Mouse (Mus musculus) macrophage (primary cell): Measurements from ENCODE around the gene Arhgap25. TPM values are rescaled to one million over a fixed set of nuclear protein-coding genes. Genes with fewer than 3 reads are reported as not detected.
"Not testable (repeated sequence)": the region's sequence is repeated elsewhere in the genome, so short reads cannot be mapped to it uniquely, and the experiment has no call there.

Experiments used
- H3K27ac ChIP-seq: fragments of 350-480 bp; formaldehyde crosslinking; 2 replicates; pipeline ENCODE4 v1.9.0; 2021
- H3K36me3 ChIP-seq: fragments of 350-480 bp; formaldehyde crosslinking; 2 replicates; pipeline ENCODE4 v1.9.0; 2021; ENCODE audit errors: inconsistent target
- H3K4me3 ChIP-seq: fragments of 350-480 bp; formaldehyde crosslinking; 2 replicates; pipeline ENCODE4 v1.9.0; 2021; ENCODE audit errors: inconsistent target
- H3K79me2 ChIP-seq: fragments of 350-480 bp; formaldehyde crosslinking; 2 replicates; pipeline ENCODE4 v1.9.0; 2021; ENCODE audit errors: inconsistent target
- WGBS: methylation state at CpG from one replicate; pipeline ENCODE4 v1.1.7; 2026; ENCODE audit warnings: inconsistent platforms; ENCODE audit not compliant: missing documents; 5-methylcytosine and 5-hydroxymethylcytosine counted together
- polyA plus RNA-seq: library from polyadenylated mRNA; stranded (reverse); fragments of 250-400 nt; gene quantifications from 3 replicates; pipeline ENCODE4 v1.2.4, GENCODE M21; 2018; ENCODE audit warnings: inconsistent platforms

Arhgap25 gene
- polyA plus RNA-seq, 1 experiment from 2014 or later: 128 TPM

DNA sequence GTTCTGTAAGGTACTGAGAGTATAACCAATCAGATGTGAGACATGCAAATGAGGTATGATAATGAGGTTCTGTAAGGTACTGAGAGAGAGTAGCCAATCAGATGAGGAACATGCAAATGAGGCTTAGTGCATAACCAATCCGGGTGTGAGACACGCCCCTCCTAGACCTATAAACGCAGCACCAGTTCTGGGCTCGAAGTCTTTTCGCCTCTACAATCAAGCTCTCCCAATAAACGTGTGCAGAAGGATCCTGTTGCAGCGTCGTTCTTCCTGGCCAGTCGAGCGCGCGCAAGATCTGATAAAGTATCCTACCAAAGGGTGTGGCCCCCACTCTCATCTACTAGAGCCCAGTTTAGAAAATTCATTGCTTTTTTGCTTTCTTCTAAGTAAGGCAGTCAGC lies 63.0 kb downstream of the Arhgap25 start:
- H3K27ac ChIP-seq, H3K79me2 ChIP-seq, H3K4me3 ChIP-seq: not testable (repeated sequence)
- H3K36me3 ChIP-seq: peaks cover 91% of the 10 kb centered on the region
- WGBS: 83% methylated on average over 7 of the region's 12 CpGs

DNA sequence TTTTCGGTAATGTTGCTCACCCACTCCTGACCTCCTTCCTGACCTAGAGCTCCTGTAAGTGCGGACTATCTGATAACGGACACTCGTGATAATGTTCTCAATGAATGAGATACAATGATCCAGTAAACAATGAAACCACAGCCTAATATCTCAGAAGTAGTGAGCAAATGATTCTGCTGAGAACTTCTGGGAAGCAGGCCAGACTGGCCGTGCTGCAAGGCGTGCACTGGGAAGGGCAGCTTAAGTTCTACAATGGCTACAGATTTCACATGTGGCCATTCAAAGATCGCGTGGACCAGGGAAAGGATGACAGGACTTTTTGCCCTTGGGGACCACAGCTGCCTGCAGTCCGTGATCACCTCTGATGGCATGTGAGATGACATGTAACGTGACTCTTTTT lies 64.7 kb downstream of the Arhgap25 start:
- no peak overlapping the region for H3K4me3 ChIP-seq
- WGBS: 94% methylated on average over 10 of the region's 10 CpGs
- peaks cover 92% of the 10 kb centered on the region for H3K36me3 ChIP-seq
- no peaks in the 10 kb centered on the region; the same call in 1 of the 2 replicates for H3K79me2 ChIP-seq
- H3K27ac ChIP-seq: no peak overlapping the region

DNA sequence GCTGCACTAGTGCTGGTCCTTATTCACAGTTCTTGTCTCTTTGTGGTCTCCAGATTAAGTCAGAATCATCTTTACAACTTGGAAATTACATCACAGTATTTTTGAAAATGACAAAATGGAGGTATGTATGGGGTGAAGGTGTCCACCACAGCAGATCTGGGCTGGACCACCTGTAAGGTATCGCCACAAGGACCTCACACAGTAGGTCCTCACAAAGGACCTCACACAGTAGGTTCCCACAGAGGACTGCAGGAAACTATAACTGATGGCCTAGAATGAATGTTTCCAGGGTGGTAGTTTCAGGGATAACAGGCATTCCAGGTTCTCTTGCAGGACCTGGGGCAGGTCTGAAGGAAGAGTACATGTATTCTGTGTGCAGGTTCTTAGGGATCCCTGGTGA lies 65.7 kb downstream of the Arhgap25 start:
- Histone ChIP-seq H3K36me3 (peaks cover 95% of the 10 kb centered on the region), H3K27ac (no peak overlapping the region), H3K79me2 (no peaks in the 10 kb centered on the region), H3K4me3 (no peak overlapping the region)
- WGBS: 100% methylated on average over 1 of the region's 1 CpGs

DNA sequence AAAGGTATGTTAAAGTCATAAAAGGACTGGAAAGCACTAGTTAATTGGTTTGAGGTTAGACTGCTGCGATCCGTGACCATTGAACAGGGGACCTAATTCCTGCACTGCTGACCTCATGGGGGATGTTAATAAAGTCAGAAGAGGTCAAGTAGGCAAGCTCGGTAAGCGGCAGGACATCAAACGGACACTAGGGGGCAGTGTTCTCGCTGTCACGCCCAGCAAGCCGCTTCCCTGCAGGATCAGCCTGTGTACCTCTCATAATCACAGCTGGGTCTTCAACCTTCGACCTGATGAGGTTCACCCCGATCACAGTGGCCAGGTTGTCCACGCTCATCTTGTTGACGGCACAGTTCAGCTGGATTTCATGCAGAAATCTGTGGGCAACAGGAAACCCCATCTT lies 66.8 kb downstream of the Arhgap25 start:
- Histone ChIP-seq H3K36me3 (peaks cover 95% of the 10 kb centered on the region), H3K27ac (no peak overlapping the region), H3K79me2 (no peaks in the 10 kb centered on the region), H3K4me3 (no peak overlapping the region)
- 50% methylated on average over 12 of the region's 12 CpGs for WGBS

DNA sequence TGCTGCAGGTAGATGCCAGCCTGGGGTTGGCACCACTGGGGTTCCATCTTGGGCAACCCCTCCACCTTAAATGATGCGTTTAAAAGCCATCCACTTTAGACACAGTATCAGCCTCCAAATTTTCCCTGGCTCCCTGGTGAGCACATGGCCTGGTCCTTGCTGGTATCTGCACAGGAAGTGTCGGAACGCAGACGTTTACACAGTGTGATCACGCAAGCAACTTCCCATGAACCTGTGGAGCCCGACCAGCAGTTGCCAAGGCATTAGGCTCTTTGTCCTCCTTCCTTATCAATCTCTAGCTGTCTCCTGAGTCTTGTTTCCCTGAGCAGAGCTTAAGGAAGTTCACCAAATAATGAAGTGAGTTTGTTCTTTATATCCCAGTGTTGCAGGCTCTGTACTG lies 77.6 kb downstream of the Arhgap25 start:
- H3K27ac ChIP-seq: no peak overlapping the region
- H3K79me2 ChIP-seq: no peaks in the 10 kb centered on the region
- peaks cover 28% of the 10 kb centered on the region for H3K36me3 ChIP-seq
- H3K4me3 ChIP-seq: no peak overlapping the region
- WGBS: 86% methylated on average over 6 of the region's 6 CpGs

DNA sequence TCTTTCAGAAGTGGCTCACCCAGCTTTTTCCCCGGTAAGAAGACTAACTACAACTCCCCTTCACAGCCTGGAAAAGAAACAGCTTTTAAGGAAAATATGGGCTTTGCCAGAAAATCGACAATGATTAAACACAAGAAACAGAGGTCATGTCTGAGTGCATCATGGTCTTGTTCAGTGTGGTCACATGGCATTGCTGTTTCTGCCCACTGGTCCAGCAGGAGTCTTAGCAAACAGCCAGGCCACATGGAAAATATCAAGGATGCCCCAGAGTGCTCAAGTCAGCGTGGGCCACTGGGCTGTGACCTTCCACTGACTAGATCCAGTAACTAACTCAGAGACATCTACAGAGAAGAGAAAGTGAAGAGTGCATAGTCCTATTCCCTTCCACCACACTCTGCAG lies 81.3 kb downstream of the Arhgap25 start:
- no peaks in the 10 kb centered on the region for H3K36me3 ChIP-seq
- 78% methylated on average over 3 of the region's 3 CpGs for WGBS
- H3K4me3 ChIP-seq: no peak overlapping the region
- no peak overlapping the region for H3K27ac ChIP-seq
- H3K79me2 ChIP-seq: no peaks in the 10 kb centered on the region

DNA sequence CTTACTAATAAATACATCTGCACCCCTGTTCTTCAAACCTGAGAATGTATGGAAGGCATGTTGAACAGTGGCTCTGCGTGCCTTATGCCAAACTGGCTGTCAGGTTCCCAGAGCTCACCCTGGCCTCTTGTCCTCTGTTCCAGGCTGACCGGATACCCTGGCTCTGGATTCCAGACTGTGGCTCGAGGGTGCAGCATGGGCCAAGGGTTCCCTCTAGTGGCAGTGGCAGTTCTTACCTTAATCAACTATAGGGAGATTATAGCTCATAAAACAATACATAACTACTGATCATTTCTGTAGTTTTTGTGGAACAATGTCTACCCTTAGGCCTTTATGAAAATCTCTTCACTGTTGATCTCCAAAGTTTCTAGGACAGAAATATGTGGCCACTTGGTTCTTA lies 82.0 kb downstream of the Arhgap25 start:
- H3K27ac ChIP-seq: no peak overlapping the region
- 48% methylated on average over 3 of the region's 3 CpGs for WGBS

DNA sequence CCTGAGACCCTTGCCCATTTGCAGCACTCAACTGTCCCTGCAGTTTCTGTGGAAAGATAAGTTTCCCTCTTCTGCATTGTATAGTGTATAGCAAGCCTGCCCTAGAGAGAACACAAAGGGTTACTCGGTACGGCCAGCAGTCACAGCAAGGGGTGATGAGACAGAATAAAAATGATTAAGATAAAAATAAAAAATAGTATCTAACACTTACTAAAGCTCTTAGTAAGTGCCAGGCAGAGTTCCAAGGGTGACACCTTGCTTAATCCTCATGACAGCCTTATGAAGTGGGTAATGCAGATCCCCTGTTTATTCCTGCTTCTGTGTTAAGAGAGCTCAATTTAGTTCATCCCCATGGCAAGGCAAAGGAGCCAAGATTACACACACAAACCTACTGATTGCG lies 83.5 kb downstream of the Arhgap25 start:
- H3K79me2 ChIP-seq: no peaks in the 10 kb centered on the region
- H3K27ac ChIP-seq: no peak overlapping the region
- H3K4me3 ChIP-seq: no peak overlapping the region
- 90% methylated on average over 3 of the region's 3 CpGs for WGBS
- H3K36me3 ChIP-seq: no peaks in the 10 kb centered on the region

More for the DNA sequence above, 82.0 kb downstream of the Arhgap25 start:
- no peak overlapping the region for H3K4me3 ChIP-seq
- H3K79me2 ChIP-seq: no peaks in the 10 kb centered on the region
- no peaks in the 10 kb centered on the region for H3K36me3 ChIP-seq

DNA sequence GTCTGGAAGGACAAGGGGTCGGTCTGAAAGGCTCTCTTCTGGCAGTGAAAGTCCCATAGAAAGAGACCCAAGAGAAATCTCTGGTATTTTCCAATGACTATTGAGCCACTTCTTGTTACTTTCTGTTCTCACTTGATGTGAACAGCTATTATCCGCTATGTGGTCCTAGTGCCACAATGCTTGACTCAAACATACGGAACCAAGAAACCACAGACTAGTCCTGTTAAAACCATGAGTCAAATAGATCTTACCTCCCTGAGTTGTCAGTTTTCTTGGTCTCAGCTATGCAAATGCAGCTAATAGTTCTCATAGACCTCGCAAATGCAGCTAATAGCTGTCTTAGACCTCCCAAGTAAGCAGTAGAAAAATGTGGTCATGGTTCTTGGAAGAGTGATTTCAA lies 85.8 kb downstream of the Arhgap25 start:
- H3K27ac ChIP-seq: no peak overlapping the region
- H3K4me3 ChIP-seq: no peak overlapping the region
- no peaks in the 10 kb centered on the region for H3K79me2 ChIP-seq
- no peaks in the 10 kb centered on the region for H3K36me3 ChIP-seq
- 41% methylated on average over 4 of the region's 4 CpGs for WGBS

DNA sequence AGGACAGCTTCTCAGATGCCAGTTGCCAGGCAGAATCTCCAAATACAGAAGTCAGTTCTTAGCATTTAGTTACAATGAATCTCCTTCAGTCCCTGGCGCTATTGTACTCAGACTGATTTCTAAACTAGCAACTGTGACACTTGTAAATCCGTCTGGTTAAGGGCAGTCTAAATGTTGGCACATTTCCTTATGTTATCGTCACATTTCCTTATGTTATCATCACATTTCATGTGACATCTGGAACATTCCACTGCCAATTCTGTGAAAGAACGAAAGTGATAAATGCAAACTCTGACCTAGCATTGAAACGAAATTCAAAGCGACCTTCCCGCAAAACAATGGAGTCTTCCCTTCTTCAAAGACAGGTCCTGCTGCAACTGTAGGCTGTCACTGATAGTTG lies 87.8 kb downstream of the Arhgap25 start:
- Histone ChIP-seq H3K79me2 (no peaks in the 10 kb centered on the region), H3K36me3 (no peaks in the 10 kb centered on the region), H3K4me3 (no peak overlapping the region), H3K27ac (no peak overlapping the region)
- WGBS: 79% methylated on average over 7 of the region's 7 CpGs

DNA sequence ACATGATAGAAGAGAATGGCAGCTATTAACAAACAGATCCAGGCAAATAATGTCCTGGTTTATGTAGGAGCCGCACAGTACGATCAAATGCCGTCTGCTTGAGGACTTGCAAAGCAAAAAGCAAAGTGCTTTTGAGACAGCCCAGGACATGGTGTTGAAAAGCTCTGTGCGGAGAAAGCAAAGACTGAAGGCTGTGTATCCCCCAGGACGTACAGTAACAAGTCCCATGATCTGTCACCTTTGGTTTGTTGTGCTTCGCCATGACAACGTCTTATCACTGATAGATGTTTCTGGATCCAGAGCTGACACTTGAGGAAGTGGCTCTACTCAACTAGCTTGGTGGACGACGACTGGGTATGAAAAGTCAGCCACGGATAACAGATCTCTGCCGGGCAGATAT lies 89.8 kb downstream of the Arhgap25 start:
- Histone ChIP-seq H3K4me3 (no peak overlapping the region), H3K27ac (no peak overlapping the region), H3K79me2 (no peaks in the 10 kb centered on the region), H3K36me3 (no peaks in the 10 kb centered on the region)
- 89% methylated on average over 11 of the region's 11 CpGs for WGBS

DNA sequence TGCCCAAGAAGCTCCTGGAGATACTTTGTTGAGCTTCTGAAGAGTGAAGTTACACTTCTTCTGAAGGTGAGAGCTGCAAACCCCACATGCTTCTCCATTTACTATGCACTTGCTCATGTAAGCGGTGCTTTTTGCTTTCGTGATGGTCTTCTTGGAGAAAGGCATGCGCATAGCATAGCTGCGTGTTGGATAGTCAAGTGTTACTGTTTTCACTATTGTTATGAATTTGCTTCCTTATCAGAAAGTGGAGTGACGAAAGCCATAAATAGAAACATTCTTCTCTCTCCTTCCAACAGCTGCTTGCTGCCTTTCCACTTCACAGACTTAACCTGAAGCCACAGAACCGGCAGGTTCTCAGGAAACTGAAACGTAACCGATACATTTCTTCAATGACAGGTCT lies 96.3 kb downstream of the Arhgap25 start:
- Histone ChIP-seq H3K4me3 (no peak overlapping the region), H3K36me3 (no peaks in the 10 kb centered on the region), H3K79me2 (no peaks in the 10 kb centered on the region), H3K27ac (no peak overlapping the region)
- 27% methylated on average over 8 of the region's 8 CpGs for WGBS

DNA sequence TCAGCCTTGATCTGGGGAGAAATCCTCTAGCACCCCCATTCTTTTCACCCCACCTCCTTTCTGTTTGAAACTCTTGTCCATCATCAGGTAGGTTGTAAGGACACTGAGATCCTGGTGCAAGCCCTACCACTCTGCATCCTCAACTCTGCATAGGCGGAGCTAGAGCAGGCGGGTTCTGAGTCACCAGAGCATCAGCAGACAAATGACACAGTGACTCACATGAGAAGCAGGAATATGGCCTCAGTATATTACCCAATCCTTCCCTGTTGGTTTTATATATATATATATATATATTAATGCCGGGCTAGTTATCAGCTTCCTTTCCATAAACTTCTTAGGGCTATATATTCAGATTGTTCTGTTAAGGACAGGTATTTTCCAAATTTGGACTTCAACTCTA lies 97.3 kb downstream of the Arhgap25 start:
- WGBS: 100% methylated on average over 3 of the region's 3 CpGs
- Histone ChIP-seq H3K36me3 (no peaks in the 10 kb centered on the region), H3K27ac (no peak overlapping the region), H3K79me2 (no peaks in the 10 kb centered on the region), H3K4me3 (no peak overlapping the region)

DNA sequence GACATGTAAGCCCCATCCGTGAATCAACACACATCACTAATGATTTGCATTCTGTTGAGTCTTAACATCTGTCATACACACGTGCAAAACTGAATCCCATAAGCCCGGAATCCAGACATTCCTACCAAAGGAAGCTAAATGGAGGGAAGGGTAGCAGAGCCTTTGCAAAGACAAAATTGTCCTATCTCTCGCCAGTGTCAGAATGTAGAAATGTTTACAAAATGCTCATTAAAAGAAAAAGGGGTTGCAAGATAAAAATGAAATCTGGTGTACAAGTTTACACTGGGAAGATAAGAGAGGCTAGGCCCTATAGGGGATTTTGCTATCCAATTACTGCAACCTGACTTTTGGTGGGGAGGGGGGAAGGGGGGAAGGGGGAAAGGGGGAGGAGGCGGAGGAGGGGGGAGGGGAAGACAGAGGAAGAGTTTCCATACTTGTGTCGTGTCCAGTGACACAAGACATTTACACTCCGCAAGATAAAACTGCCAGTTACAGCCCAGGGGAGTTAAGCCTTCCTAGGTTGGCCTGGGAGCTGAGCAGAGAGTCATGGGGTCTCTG lies 104.5 kb downstream of the Arhgap25 start, which contains the start of gene Bmp10:
Bmp10 (plus strand) TSS at position 508 of the 558 bp plus-strand sequence.
- Histone ChIP-seq H3K27ac (no peak within 1 kb of the TSS), H3K79me2 (no peaks in the 10 kb centered on the region), H3K4me3 (no peak within 1 kb of the TSS), H3K36me3 (no peaks in the 10 kb centered on the region)
- 93% methylated on average over 6 of the region's 7 CpGs for whole genome bisulfite sequencing

DNA sequence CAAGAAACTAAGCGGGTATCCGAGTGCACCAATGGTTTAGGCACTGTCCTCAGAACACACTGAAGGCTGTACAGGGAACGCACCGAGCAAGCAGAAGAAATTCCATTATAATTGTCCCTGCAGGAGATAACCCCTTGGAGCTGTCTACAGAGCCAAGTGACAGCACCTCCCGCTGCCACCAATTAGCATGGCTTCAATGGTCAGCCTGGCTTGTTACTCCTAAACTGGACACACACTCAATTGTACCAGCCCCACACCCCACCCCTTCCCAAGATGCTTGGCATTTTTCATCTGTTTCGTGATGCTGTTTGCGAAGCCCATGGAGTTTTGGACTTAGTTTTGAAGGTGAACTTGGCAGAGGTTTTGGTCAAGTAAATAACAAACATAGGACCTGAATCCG lies 105.4 kb downstream of the Arhgap25 start:
- WGBS: 93% methylated on average over 8 of the region's 8 CpGs
- Histone ChIP-seq H3K27ac (no peak overlapping the region), H3K4me3 (no peak overlapping the region), H3K79me2 (no peaks in the 10 kb centered on the region), H3K36me3 (no peaks in the 10 kb centered on the region)

DNA sequence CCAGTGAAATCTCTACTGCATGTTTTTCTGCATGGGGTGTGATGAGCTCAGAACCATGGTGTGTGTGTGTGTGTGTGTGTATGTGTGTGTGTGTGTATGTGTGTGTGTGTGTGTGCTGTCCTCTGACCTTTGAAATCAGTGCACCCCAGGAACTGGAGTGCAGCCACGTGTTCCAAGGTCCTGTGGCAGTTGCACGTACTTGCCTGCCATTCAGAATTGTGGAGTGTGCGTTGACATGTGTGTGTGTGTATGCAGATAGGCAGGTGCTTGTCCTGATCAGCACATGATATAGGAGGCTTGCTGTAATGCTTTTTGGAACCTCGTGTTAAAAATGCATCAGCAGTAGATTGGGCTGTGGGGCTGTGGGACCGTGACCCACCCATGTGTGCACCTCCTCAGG lies 106.1 kb downstream of the Arhgap25 start:
- Histone ChIP-seq H3K36me3 (no peaks in the 10 kb centered on the region), H3K27ac (no peak overlapping the region), H3K79me2 (no peaks in the 10 kb centered on the region), H3K4me3 (no peak overlapping the region)
- WGBS: 95% methylated on average over 5 of the region's 5 CpGs
